Mouse (Mus musculus) lung, embryonic 14.5 days (tissue): ENCODE results near the gene Gna14. TPM values are rescaled to one million over a fixed set of nuclear protein-coding genes. Genes with fewer than 3 reads are reported as not detected.
A peak's percentile ranks its signal among the peaks of the same experiment; 100 is the strongest.

Experiments used
- ATAC-seq: fragments of 200-750 bp; cut with Nextera tagmentation; 2 replicates; pipeline ENCODE4 v1.8.0; 2017; ENCODE audit warnings: mild to moderate bottlenecking, moderate TSS enrichment, moderate library complexity; ENCODE audit not compliant: insufficient read depth
- DNase-seq: peaks from one replicate; pipeline ENCODE4 v3.0.0-alpha.2; 2015
- H3K27ac ChIP-seq: fragments of 300-500 bp; sonication (generic); 2 replicates; pipeline ENCODE4 v1.5.1; 2014; ENCODE audit warnings: low read depth, mild to moderate bottlenecking, moderate library complexity
- H3K27me3 ChIP-seq: fragments of 300-500 bp; sonication (generic); 2 replicates; pipeline ENCODE4 v1.6.1; 2014; ENCODE audit warnings: low read length, control low read depth; ENCODE audit not compliant: insufficient read depth
- H3K36me3 ChIP-seq: fragments of 300-500 bp; sonication (generic); 2 replicates; pipeline ENCODE4 v1.6.1; 2014; ENCODE audit warnings: control low read depth; ENCODE audit not compliant: insufficient read depth
- H3K4me1 ChIP-seq: fragments of 300-500 bp; sonication (generic); 2 replicates; pipeline ENCODE4 v1.6.1; 2014; ENCODE audit warnings: antibody characterized with exemption, control low read depth; ENCODE audit not compliant: insufficient read depth
- H3K4me2 ChIP-seq: fragments of 300-500 bp; sonication (generic); 2 replicates; pipeline ENCODE4 v1.6.1; 2014; ENCODE audit warnings: mild to moderate bottlenecking
- H3K4me3 ChIP-seq: fragments of 300-500 bp; sonication (generic); 2 replicates; pipeline ENCODE4 v1.5.1; 2014; ENCODE audit warnings: low read depth, low read length
- H3K9ac ChIP-seq: fragments of 300-500 bp; sonication (generic); 2 replicates; pipeline ENCODE4 v1.6.1; 2014
- H3K9me3 ChIP-seq: fragments of 300-500 bp; sonication (generic); 2 replicates; pipeline ENCODE4 v1.6.1; 2016; ENCODE audit warnings: low read depth, low read length, control low read depth
- CTCF ChIP-seq: IDR thresholded peaks from 2 replicates; pipeline ENCODE4 v1.5.1; 2016; ENCODE audit warnings: antibody characterized with exemption, low read depth
- WGBS: fragments of 180-500 bp; shearing (Covaris S2); extraction: QIAGEN DNeasy Blood & Tissue Kit; methylation state at CpG from one replicate; pipeline ENCODE4 v1.1.7; 2014; 5-methylcytosine and 5-hydroxymethylcytosine counted together
- polyA plus RNA-seq: library from polyadenylated mRNA; unstranded; fragments of >200 nt; fragmentation: Nextera tagmentation; extraction: Ambion mirVana; gene quantifications from 2 replicates; pipeline ENCODE4 v1.2.1, GENCODE M21; 2014

The Gna14 gene
- polyA plus RNA-seq, 1 experiment from 2014 or later: 13.4 TPM

- DNase-seq: peak; percentile 85
- peaks cover 35% of the 10 kb centered on the region for H3K4me1 ChIP-seq
- no peaks in the 10 kb centered on the region for H3K36me3 ChIP-seq
- peak; percentile 48 for ATAC-seq
- TF ChIP-seq CTCF: no peak
- H3K27ac ChIP-seq: peak overlapping the region; percentile 70; the same call in 1 of the 2 replicates
- H3K9ac ChIP-seq: no peak overlapping the region; the same call in 1 of the 2 replicates
- no peaks in the 10 kb centered on the region for H3K9me3 ChIP-seq
- peaks cover 10% of the 10 kb centered on the region for H3K27me3 ChIP-seq
- no peak overlapping the region for H3K4me3 ChIP-seq
- 35% methylated on average over 4 of the region's 4 CpGs for WGBS
- H3K4me2 ChIP-seq: peak overlapping the region; percentile 86; the same call in 1 of the 2 replicates
These were observed 3.7 kb downstream of the Gna14 start for GRCm38 (mm10) chr19:16439278-16439677.

DNA sequence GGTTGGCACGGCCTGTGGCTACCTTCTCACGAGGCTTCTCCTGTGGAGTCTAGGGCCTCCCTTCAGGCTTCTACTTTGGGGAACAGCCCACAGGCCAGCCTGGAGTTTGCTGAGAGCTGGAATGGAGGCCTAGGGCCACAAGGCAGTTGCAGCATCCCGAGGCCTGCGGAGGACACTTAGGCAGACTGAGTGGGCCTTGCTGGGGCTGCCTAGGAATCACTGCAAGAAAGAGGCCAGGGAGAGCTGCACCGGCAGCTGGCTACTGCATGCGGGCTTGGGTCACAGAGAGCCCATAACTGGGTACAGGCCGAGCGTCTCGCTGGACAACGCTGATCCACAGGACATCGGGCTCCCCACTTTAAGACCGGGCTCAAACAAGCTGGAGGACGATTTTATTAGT lies 4.3 kb downstream of the Gna14 start:
- H3K27me3 ChIP-seq: peaks cover 10% of the 10 kb centered on the region
- no peak overlapping the region for H3K4me3 ChIP-seq
- H3K9me3 ChIP-seq: no peaks in the 10 kb centered on the region
- TF ChIP-seq CTCF: no peak
- no peaks in the 10 kb centered on the region for H3K36me3 ChIP-seq
- ATAC-seq (peak; percentile 9; the same call in 1 of the 2 replicates), DNase-seq (no peak)
- H3K27ac ChIP-seq: peak overlapping the region; percentile 55; the same call in 1 of the 2 replicates
- WGBS: 44% methylated on average over 13 of the region's 13 CpGs
- no peak overlapping the region for H3K9ac ChIP-seq
- peaks cover 35% of the 10 kb centered on the region for H3K4me1 ChIP-seq
- H3K4me2 ChIP-seq: no peak overlapping the region; the same call in 1 of the 2 replicates

DNA sequence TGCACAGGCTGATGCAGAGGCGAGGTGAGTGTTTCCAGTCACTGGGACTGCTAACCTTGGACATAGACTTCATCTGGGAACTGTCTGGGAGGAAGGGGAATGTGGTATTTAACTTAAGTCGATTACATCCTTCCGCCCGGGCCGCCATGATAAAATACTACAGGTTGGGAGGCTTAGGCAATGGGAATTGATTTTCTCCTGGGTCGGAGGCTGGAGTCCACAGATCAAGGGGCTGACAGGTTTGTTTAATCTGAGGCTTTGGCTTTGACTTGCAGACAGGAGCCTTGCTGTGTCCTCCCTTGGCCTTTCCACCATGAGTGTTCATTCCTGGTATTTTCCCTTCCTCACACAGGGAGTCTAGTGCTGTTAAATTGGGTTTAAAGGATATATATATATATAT lies 5.8 kb downstream of the Gna14 start:
- no peak overlapping the region for H3K4me3 ChIP-seq
- H3K4me2 ChIP-seq: no peak overlapping the region
- H3K9me3 ChIP-seq: no peaks in the 10 kb centered on the region
- no peak overlapping the region for H3K27ac ChIP-seq
- TF ChIP-seq CTCF: no peak
- H3K9ac ChIP-seq: no peak overlapping the region
- peaks cover 5% of the 10 kb centered on the region; the same call in 1 of the 2 replicates for H3K27me3 ChIP-seq
- no peak for ATAC-seq
- 91% methylated on average over 6 of the region's 6 CpGs for WGBS
- H3K4me1 ChIP-seq: peaks cover 27% of the 10 kb centered on the region
- H3K36me3 ChIP-seq: no peaks in the 10 kb centered on the region
- no peak for DNase-seq

DNA sequence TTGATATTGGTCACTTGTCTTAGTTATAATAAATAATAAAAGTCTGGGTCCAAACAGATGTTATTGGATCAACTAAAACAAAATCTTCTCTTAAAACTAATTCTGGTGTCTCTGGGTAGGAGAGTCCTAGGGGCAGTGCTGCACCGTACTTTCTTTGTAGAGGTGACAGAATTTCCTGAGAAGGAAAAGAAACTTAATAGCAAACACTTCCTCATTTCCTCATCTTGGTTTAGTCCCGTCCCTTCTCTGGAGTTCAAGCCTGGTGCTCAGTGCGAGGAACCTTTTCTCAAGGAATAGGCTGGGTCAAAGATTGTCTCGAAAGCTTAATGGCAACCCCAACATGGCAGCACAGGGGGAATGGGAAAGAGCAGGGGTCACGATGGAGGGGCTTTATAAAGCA lies 7.8 kb downstream of the Gna14 start:
- Histone ChIP-seq H3K27ac (no peak overlapping the region), H3K9ac (no peak overlapping the region), H3K4me3 (no peak overlapping the region), H3K36me3 (no peaks in the 10 kb centered on the region), H3K9me3 (no peaks in the 10 kb centered on the region), H3K4me2 (no peak overlapping the region), H3K4me1 (peaks cover 24% of the 10 kb centered on the region), H3K27me3 (no peaks in the 10 kb centered on the region)
- DNase-seq (no peak), ATAC-seq (no peak)
- 67% methylated on average over 5 of the region's 5 CpGs for WGBS
- TF ChIP-seq CTCF: no peak

GRCm38 (mm10) chr19:16446612-16447011 lies 11.1 kb downstream of the Gna14 start:
- TF ChIP-seq CTCF: no peak
- no peaks in the 10 kb centered on the region for H3K36me3 ChIP-seq
- ATAC-seq: no peak

GRCm38 (mm10) chr19:16447832-16448621 lies 12.5 kb downstream of the Gna14 start:
- no peak for TF ChIP-seq CTCF
- ATAC-seq (peak; percentile 64; the same call in 1 of the 2 replicates), DNase-seq (peak; percentile 85)
- no peak overlapping the region for H3K9ac ChIP-seq
- H3K4me3 ChIP-seq: no peak overlapping the region
- H3K36me3 ChIP-seq: no peaks in the 10 kb centered on the region
- peaks cover 18% of the 10 kb centered on the region for H3K4me1 ChIP-seq
- H3K27ac ChIP-seq: peak overlapping the region; percentile 58
- WGBS: 26% methylated on average over 6 of the region's 6 CpGs
- H3K27me3 ChIP-seq: no peaks in the 10 kb centered on the region
- H3K4me2 ChIP-seq: no peak overlapping the region
- H3K9me3 ChIP-seq: no peaks in the 10 kb centered on the region

More at GRCm38 (mm10) chr19:16446612-16447011, 11.1 kb downstream of the Gna14 start:
- Histone ChIP-seq H3K27me3 (no peaks in the 10 kb centered on the region), H3K4me1 (peaks cover 18% of the 10 kb centered on the region), H3K4me3 (no peak overlapping the region), H3K9ac (no peak overlapping the region), H3K27ac (no peak overlapping the region), H3K9me3 (no peaks in the 10 kb centered on the region), H3K4me2 (no peak overlapping the region)
- DNase-seq: peak; percentile 50
- WGBS: 85% methylated on average over 6 of the region's 6 CpGs

GRCm38 (mm10) chr19:16448796-16449195 lies 13.2 kb downstream of the Gna14 start:
- Histone ChIP-seq H3K4me1 (peaks cover 18% of the 10 kb centered on the region), H3K27ac (peak overlapping the region; percentile 81), H3K36me3 (no peaks in the 10 kb centered on the region), H3K4me2 (no peak overlapping the region), H3K27me3 (no peaks in the 10 kb centered on the region), H3K9me3 (no peaks in the 10 kb centered on the region), H3K9ac (no peak overlapping the region), H3K4me3 (no peak overlapping the region)
- 33% methylated on average over 5 of the region's 5 CpGs for WGBS
- peak; percentile 77 for DNase-seq
- peak; percentile 74 for ATAC-seq
- TF ChIP-seq CTCF: no peak
